Mouse (Mus musculus) testis, adult 2 months (tissue): ENCODE data around the gene Gja8.

ENCODE experiments used
- CTCF ChIP-seq: fragments of 200-500 bp; IDR thresholded peaks from 2 replicates; pipeline ENCODE4 v1.5.1; 2012; ENCODE audit warnings: low read depth, mild to moderate bottlenecking, inconsistent platforms, low read length, moderate library complexity; ENCODE audit not compliant: control insufficient read depth, insufficient read depth, insufficient replicate concordance
- POLR2A ChIP-seq: fragments of 200-500 bp; IDR thresholded peaks from 2 replicates; pipeline ENCODE4 v1.6.1; 2012; ENCODE audit warnings: low read depth, mild to moderate bottlenecking, inconsistent platforms, low read length, moderate library complexity; ENCODE audit not compliant: control insufficient read depth

- TF ChIP-seq CTCF (no peak), POLR2A (no peak)
These were observed 11.8 kb upstream of the Gja8 start for GRCm38 (mm10) chr3:96937606-96938005.
